Mouse (Mus musculus) frontal cortex, postnatal 10 days (tissue): ENCODE measurements around the gene Ttc28.
A peak's percentile ranks its signal among the peaks of the same experiment; 100 is the strongest.
"Not testable (repeated sequence)": the region's sequence is repeated elsewhere in the genome, so short reads cannot be mapped to it uniquely, and the experiment has no call there.

ENCODE experiments used
- DNase-seq, 2 experiments: peaks; one replicate each; pipeline ENCODE4 v3.0.0; 2022; ENCODE audit warnings: low spot score in 2 of 2, mixed read lengths in 1 of 2

Ttc28 gene

GRCm38 (mm10) chr5:110879584-110880374 lies at the start of gene Ttc28:
Gene Ttc28 (plus strand): TSS chr5:110879803.
- DNase-seq, result peak; percentile 79 to 88

- DNase-seq, result no peak
Observed at GRCm38 (mm10) chr5:110831036-110831720, 48.4 kb upstream of the Ttc28 start.

- peak in 1 of 2 experiments; percentile 29 for DNase-seq
Observed at GRCm38 (mm10) chr5:110835959-110836358, 43.6 kb upstream of the Ttc28 start.

DNA sequence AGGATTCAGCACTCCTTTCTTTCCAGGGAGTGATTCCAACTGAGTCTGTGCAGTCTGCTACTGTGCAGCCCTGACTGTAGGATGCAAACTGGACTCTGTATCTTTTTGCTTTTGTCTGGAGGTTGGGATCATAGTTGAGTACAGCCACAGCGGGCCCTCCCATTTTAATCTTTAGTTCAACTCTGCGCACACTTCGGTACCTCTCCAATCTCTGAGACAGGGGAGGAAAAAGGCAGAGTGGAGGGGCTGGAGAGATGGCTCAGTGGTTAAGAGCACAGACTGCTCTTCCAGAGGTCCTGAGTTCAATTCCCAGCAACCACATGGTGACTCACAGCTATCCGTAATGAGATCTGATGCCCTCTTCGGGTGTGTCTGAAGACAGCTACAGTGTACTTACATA lies 41.6 kb upstream of the Ttc28 start:
- DNase-seq, result not testable (repeated sequence)

DNA sequence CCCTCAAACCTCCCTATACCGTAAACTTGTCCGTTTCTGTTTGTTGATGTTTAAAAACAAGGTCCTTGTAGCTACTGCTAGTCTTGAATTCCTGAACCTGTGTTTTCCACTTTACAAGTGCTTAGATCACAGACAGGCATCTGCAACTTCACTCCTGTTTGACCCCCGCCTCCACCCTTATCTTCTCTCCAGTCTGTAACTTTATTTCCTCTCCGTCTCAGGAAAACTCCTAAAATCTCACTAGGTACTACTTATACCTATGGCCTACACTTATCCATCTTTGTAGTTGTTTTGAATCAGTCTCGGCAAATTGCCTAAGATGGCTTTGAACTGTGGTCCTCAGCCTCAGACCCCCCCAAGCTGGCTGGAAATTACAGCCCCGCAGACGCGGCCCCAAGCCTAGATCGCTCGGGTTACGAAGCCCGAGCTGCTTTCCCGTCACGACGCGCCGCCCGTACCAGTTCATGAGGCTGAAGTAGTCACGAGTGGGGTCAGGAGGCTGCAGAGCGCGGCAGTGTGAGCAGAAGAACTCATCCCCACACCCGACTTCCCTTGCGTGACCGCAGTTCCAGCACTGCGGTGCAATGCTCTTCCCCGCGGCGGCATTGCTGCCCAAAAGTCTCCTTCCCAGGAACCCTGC lies 40.4 kb upstream of the Ttc28 start:
- no peak for DNase-seq

- DNase-seq, result peak; percentile 96 to 98
Observed at GRCm38 (mm10) chr5:110839678-110840365, 39.8 kb upstream of the Ttc28 start, which contains the start of the genes Hscb and Chek2. Gene Hscb (minus strand): TSS chr5:110839777. Gene Chek2 (plus strand): TSS chr5:110839979.

- peak in 1 of 2 experiments; percentile 25 for DNase-seq
Observed at GRCm38 (mm10) chr5:110840465-110840864, 39.1 kb upstream of the Ttc28 start.

DNA sequence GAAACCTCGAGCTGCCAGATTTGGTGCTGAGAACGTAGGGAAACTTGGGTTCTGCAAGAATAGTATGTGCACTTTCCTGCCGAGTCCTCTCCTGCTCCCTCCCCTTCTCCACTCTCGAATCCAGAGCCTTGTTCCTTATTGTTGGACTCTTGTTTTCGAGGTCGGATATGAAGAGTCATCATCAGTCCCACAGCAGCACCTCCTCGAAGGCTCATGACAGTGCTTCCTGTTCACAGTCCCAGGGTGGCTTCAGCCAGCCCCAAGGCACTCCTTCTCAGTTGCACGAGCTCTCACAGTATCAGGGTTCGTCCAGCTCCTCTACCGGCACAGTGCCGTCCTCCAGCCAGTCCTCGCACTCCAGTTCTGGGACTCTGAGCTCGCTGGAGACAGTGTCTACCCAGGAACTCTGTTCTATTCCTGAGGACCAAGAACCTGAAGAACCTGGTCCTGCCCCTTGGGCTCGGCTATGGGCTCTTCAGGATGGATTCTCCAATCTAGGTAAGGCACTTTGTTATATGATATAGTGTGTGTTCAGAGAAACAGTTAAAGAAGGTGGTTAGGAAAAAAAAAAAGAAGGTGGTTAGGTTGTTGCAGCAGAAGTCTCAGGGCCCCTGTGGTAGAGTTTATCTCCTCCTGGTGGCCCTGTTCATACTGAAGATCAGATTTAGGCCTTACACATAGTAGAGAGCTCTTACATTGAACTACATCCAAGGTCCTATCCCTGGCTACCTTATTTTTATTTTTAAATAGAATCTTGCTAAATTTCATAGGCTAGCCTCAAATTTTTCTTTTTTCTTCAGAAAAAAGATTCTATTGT lies 38.3 kb upstream of the Ttc28 start:
- DNase-seq, result no peak

DNA sequence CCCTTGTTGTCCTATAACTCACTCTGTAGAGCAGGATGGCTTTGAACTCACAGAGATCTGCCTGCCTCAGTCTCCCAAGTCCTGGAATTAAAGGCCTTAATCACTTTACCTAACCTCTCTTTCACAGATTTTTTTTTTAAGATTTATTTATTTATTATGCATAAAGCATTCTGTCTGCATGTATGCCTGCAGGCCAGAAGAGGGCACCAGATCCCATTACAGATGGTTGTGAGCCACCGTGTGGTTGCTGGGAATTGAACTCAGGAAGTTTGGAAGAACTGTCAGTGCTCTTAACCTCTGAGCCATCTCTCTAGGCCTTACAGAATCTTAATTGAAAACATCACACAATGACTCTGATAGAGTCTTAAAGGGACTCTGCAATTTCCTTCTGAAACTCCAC lies 26.6 kb upstream of the Ttc28 start:
- DNase-seq, result no peak

- no peak for DNase-seq
Observed at GRCm38 (mm10) chr5:110857091-110857490, 22.5 kb upstream of the Ttc28 start.

- DNase-seq, result peak in 1 of 2 experiments; percentile 32
Observed at GRCm38 (mm10) chr5:110859013-110859650, 20.5 kb upstream of the Ttc28 start.

DNA sequence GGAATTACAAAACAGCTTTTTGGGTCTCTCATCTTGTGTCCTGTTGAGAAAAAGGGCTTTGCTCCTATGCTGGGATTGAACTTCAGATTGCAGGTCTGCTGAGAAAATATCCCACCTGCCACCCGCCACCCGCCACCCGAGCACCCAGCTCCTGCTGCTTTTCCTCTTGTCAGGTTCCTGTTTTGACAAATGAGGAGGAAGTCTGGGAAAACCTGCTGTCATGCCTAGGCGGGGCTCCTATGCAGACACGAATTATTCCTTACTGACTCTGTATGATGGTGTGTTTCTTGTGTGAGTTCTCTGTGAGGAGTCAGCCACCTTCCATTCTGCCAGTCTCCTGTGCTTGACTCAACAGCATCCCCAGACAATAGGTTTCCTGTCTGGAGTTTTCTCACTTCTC lies 19.2 kb upstream of the Ttc28 start:
- no peak for DNase-seq

DNA sequence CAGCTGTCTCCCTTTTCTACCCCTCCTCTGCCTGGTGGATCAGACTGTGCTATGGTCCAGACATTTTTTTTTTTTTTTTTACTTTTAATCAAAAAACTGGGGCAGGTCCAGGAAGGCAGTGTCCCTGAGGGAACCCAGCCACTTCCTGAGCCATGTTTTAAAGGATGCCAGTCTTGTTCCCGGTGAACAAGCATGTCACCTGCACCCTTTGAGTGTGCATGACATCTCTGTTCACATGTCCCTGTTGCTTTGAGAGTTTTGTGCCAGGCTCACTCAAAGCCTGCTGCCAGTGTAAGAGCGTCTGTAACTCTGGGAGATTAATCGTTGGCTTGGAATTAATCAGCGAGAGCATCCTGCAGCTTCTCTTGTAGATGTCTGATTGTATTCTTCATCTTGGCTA lies 11.1 kb upstream of the Ttc28 start:
- no peak for DNase-seq

DNA sequence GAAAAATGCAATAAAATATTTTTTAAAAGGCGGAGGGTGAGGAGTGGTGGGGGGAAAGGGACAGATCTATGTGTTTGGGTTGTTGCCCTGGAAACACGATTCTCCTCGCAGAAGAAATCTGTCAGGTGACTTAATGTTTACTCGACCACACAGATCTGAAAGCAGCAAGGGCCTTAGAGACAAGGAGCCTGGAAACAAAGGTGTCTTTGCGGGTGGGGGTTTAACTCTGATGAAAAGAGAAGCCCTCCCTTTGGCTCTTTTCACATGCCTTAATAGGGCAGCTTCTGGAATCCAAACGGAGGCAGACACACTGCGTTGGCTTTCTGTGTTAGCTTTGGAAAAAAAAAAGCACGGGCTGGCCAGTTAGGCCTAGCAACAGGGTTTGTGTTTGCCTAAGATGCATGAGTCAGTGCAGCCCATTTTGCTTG lies 10.3 kb upstream of the Ttc28 start:
- no peak for DNase-seq

DNA sequence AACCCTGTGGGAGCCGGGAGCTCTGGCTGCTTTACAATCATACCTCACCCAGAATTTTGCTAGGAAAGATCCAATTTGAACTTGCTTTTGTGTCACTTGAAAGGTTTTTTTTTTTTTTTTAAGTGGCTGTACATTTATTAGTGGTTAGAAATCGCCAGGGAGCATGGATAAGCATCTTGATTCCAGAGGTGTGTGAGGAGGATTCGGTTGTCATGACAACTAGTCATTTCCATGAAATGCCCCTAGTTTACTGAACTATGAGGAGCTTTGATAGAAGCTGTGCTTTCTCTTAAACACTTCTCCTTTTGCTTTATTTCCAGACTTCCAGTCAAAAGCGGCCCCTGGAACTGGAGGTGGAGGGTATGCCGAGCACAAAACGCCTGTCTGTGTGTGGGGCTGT lies 6.4 kb upstream of the Ttc28 start:
- DNase-seq, result no peak

DNA sequence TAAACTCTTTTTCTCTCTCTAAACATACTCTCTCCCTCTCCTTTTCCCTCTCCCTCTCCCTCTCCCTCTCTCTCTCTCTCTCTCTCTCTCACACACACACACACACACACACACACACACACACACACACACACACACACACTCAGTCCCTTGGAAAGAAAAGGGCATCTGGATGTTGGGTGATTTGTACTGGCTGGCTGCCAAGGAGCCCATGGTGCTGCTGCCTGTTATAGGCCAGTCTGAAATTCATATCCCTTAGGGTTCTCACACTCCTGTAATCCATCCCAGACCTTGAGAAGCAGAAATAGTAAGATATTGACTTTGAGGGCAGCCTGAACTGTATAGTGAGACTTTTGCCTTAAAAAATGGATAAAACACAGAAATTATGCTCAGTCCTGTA lies 4.9 kb upstream of the Ttc28 start:
- DNase-seq, result no peak

DNA sequence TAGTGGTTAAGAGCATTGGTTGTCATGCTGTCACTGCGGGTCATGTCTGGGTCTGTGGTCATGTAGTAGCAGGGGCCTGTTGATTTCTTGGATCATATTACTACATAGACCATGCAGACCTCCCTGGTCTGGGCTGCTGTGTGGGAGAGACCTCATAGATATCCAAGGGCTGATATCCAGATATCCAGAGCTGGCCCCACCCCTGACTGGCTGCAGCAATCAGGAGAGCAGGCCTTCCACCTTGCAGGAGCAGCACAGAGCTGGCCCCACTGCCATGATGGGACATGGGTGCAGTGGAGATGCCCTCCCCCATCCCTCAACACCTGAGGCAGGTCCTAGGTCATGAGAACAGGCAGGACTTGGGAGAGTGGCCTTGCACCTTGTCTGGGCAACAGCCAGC lies 4.3 kb upstream of the Ttc28 start:
- DNase-seq, result no peak

DNA sequence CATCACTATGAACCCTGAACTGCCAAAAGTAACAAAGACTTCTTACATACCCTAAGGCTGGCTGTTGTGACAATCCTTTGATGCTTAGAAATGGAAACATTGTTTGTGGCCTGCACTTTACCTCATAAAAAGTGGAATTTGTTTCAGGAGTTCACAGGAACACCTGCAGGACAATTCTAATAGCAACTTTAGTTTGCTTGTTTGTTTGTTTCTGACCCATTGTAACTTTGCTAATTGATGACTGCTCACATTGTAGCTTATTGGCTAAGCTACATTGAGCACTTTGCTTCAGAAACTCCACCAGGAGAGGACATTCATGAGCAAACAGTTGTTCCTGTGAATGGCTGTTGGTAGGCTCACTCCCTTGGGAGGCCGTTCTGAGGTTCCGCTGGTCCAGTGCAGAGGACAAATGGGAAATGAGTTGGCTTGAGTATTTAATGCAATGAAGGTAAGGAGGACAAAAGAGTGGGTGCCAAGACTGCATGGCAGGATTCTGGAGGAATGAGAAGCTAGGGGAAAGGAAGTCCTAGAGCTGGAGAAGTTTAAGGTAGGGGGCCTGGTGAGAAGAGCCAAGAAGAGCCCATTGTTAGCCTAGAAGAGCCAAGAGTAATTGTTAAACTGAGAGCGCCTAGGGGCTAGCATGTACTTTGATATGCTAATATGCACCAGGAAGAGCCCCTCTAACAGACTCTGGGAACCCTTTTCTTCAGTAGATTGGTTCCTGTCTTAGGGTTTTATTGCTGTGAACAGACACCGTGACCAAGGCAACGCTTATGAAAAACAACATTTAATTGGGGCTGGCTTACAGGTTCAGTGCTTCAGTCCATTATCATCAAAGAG lies 1.7 kb upstream of the Ttc28 start:
- no peak for DNase-seq

DNA sequence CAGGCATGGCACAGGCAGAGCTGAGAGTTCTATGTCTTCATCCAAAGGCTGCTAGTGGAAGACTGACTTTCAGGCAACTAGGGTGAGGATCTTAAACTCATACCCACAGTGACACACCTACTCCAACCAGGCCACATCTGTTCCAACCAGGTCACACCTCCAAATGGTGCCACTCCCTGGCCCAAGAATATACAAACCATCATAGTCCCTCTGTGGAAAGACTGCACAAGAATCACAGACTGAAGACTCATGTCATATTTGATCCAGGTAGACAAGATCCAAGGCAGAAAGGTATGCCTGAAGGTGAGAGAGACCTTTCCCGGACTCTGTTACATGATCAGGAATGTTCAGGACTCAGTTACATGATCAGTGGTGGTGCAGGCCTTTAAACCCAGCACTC lies 1.1 kb upstream of the Ttc28 start:
- not testable (repeated sequence) for DNase-seq

GRCm38 (mm10) chr5:110879042-110879441 lies 561 bp upstream of the Ttc28 start:
- DNase-seq, result no peak
